Mouse (Mus musculus) liver, adult 2 months (tissue): ENCODE data around the gene Scaf8.

ENCODE experiments used
- CTCF ChIP-seq: fragments of 200-500 bp; IDR thresholded peaks from 2 replicates; pipeline ENCODE4 v1.5.1; 2011; ENCODE audit warnings: low read depth, low read length, control low read depth
- POLR2A ChIP-seq: fragments of 200-500 bp; IDR thresholded peaks from 2 replicates; pipeline ENCODE4 v1.6.1; 2011; ENCODE audit warnings: low read length, control low read depth; ENCODE audit not compliant: insufficient read depth; ENCODE audit errors: extremely low read depth

DNA sequence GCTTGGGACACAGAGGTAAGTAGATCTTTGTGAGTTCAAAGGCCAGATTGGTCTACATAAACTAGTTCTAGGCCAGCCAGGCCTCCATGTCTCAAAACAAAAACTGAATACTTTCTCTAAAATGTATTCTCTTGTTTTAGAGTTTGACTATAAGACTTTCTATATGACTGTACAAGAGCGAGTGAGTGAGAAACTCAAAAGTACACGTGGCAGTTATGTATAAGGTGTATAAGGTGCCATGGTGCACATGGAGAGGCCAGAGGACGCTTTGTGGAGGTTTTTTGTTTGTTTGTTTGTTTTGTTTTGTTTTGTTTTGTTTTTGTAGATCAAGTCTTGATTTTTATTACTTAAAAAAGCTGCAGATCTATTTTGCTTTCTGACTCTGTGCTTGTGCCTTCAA is 15.0 kb downstream of the Scaf8 start:
- TF ChIP-seq POLR2A (no peak), CTCF (no peak)
